Comparison of ENCODE assay signal across 20 mouse cellular contexts in genomic region chr2:128438161-128438822, GRCm38 (mm10).
DNase-seq lines count a peak whose midpoint lies in the region; ATAC-seq lines count a peak whose summit lies in the region.
"Had no signal": no experiment of that assay in that cellular context is flagged by ENCODE, and none has a peak within 500 bp of the region (broad histone marks: within the 10 kb centered on the region; RNA-seq: fewer than 3 reads in every experiment).

No protein-coding gene starts in this region.

- no peak overlapping the region for H3K4me3 ChIP-seq in heart, embryonic 10.5 days
- H3K4me3 ChIP-seq: embryonic facial prominence, embryonic 10.5 days; heart, adult 2 months; heart, embryonic 15.5 days; midbrain, embryonic 13.5 days had no signal

- H3K27ac ChIP-seq in heart, embryonic 10.5 days = peak overlapping the region; percentile 49; the same call in 1 of the 2 replicates
- H3K27ac ChIP-seq: embryonic facial prominence, embryonic 10.5 days; heart, adult 2 months; heart, embryonic 15.5 days; liver, embryonic 14.5 days; midbrain, embryonic 13.5 days had no signal

- 69% methylated on average over 12 of the region's 12 CpGs for WGBS in heart, embryonic 10.5 days

- H3K9me3 ChIP-seq in heart, embryonic 10.5 days = no peaks in the 10 kb centered on the region
- H3K9me3 ChIP-seq: embryonic facial prominence, embryonic 10.5 days; heart, embryonic 15.5 days; midbrain, embryonic 13.5 days had no signal

- DNase-seq in heart, embryonic 10.5 days (ENCODE audit: low spot score) = no peak
- no peak for DNase-seq in heart, adult 8-10 months (ENCODE audit: low spot score)
- DNase-seq in kidney, postnatal 14 days = peak; percentile 18
- no peak for DNase-seq in kidney, adult 9 months
- DNase-seq in lung, postnatal 10 days = peak; percentile 54
- no peak for DNase-seq in lung, postnatal 25 days (ENCODE audit: low spot score)
- no peak for DNase-seq in adrenal gland, postnatal 25 days
- DNase-seq: adrenal gland, postnatal 36 days; cerebellum, adult 11 months; cerebellum, adult 9-11 months; gastrocnemius, postnatal 36 days; heart, adult 2 months; heart, postnatal 36 days; kidney, adult 8-10 months; layer of hippocampus, adult 9-11 months had no signal

- ATAC-seq in megakaryocyte, adult 5-6 weeks (ENCODE audit: poor library complexity, severe bottlenecking) = no peak
- ATAC-seq: midbrain, embryonic 13.5 days had no signal

- H3K36me3 ChIP-seq in heart, embryonic 10.5 days = no peaks in the 10 kb centered on the region
- H3K36me3 ChIP-seq: embryonic facial prominence, embryonic 10.5 days; heart, embryonic 15.5 days; midbrain, embryonic 13.5 days had no signal

- H3K27me3 ChIP-seq in heart, embryonic 10.5 days (ENCODE audit: insufficient read depth, poor library complexity, severe bottlenecking) = no peaks in the 10 kb centered on the region
- H3K27me3 ChIP-seq: heart, embryonic 15.5 days; midbrain, embryonic 13.5 days had no signal

- 0 out of 2 replicates have a peak, but pooled peaks cover 7% of the 10 kb centered on the region for H3K4me1 ChIP-seq in heart, embryonic 10.5 days
- H3K4me1 ChIP-seq: heart, embryonic 15.5 days had no signal

Comparison
In these comparisons a context has a peak if more than half of its experiments do, and no peak if none do; other contexts are left out.
1. DNase-seq: peak in kidney, postnatal 14 days (single experiment) and lung, postnatal 10 days (single experiment); none in heart, embryonic 10.5 days (single experiment), heart, adult 8-10 months (single experiment), kidney, adult 9 months (single experiment), lung, postnatal 25 days (single experiment) and adrenal gland, postnatal 25 days (single experiment).